Mouse (Mus musculus) embryonic fibroblast, embryonic 13.5 days (primary cell): ENCODE measurements around the gene Col26a1. TPM values are rescaled to one million over a fixed set of nuclear protein-coding genes. Genes with fewer than 3 reads are reported as not detected.
"Not testable (repeated sequence)": the region's sequence is repeated elsewhere in the genome, so short reads cannot be mapped to it uniquely, and the experiment has no call there.

Source experiments
- H3K27ac ChIP-seq: 2 replicates; pipeline ENCODE4 v1.5.1; 2012; ENCODE audit warnings: low read length, control low read depth, inconsistent platforms; ENCODE audit not compliant: insufficient read depth
- H3K4me1 ChIP-seq: 2 replicates; pipeline ENCODE4 v1.6.1; 2011; ENCODE audit warnings: low read length; ENCODE audit not compliant: control insufficient read depth, insufficient read depth
- H3K4me3 ChIP-seq: 2 replicates; pipeline ENCODE4 v1.5.1; 2011; ENCODE audit warnings: mild to moderate bottlenecking, control low read depth, low read length; ENCODE audit not compliant: insufficient read depth
- CTCF ChIP-seq: IDR thresholded peaks from 2 replicates; pipeline ENCODE4 v1.5.1; 2011; ENCODE audit warnings: mild to moderate bottlenecking, control low read depth, low read length, moderate library complexity, borderline replicate concordance; ENCODE audit not compliant: insufficient read depth
- POLR2A ChIP-seq: IDR thresholded peaks from 2 replicates; pipeline ENCODE4 v1.6.1; 2011; ENCODE audit warnings: low read depth, mild to moderate bottlenecking, control low read depth, low read length, moderate library complexity
- polyA plus RNA-seq: library from polyadenylated mRNA; stranded (reverse); fragments of >200 nt; gene quantifications from 2 replicates; pipeline ENCODE4 v1.2.4, GENCODE M21; 2011; ENCODE audit warnings: low read depth; ENCODE audit not compliant: missing spikeins, insufficient read length

Gene Col26a1
- polyA plus RNA-seq, 1 experiment: 4.4 TPM

GRCm38 (mm10) chr5:136760345-136760744 lies 122.7 kb downstream of the Col26a1 start:
- Histone ChIP-seq H3K4me3 (no peak overlapping the region), H3K27ac (no peak overlapping the region), H3K4me1 (no peaks in the 10 kb centered on the region)
- TF ChIP-seq CTCF: no peak
- TF ChIP-seq POLR2A: no peak

- H3K27ac ChIP-seq: no peak overlapping the region
- TF ChIP-seq POLR2A (no peak), CTCF (peak; percentile 41; the same call in 1 of the 2 replicates)
Observed at GRCm38 (mm10) chr5:136759781-136760180, 123.2 kb downstream of the Col26a1 start.

GRCm38 (mm10) chr5:136755696-136756095 lies 127.3 kb downstream of the Col26a1 start:
- TF ChIP-seq CTCF (peak; percentile 86), POLR2A (no peak)
- no peaks in the 10 kb centered on the region for H3K4me1 ChIP-seq
- no peak overlapping the region for H3K27ac ChIP-seq
- no peak overlapping the region for H3K4me3 ChIP-seq

More at GRCm38 (mm10) chr5:136759781-136760180, 123.2 kb downstream of the Col26a1 start:
- H3K4me3 ChIP-seq: no peak overlapping the region
- H3K4me1 ChIP-seq: no peaks in the 10 kb centered on the region

GRCm38 (mm10) chr5:136754053-136754591 lies 128.9 kb downstream of the Col26a1 start:
- Histone ChIP-seq H3K4me1 (no peaks in the 10 kb centered on the region), H3K4me3 (no peak overlapping the region), H3K27ac (no peak overlapping the region)
- no peak for TF ChIP-seq POLR2A

GRCm38 (mm10) chr5:136753176-136753575 lies 129.8 kb downstream of the Col26a1 start:
- not testable (repeated sequence) for H3K4me3 ChIP-seq, H3K27ac ChIP-seq, H3K4me1 ChIP-seq

- TF ChIP-seq CTCF: peak; percentile 7; the same call in 1 of the 2 replicates
- TF ChIP-seq POLR2A: no peak
- Histone ChIP-seq H3K4me1 (no peaks in the 10 kb centered on the region), H3K27ac (no peak overlapping the region), H3K4me3 (no peak overlapping the region)
Observed at GRCm38 (mm10) chr5:136752104-136752503, 130.9 kb downstream of the Col26a1 start.

- H3K4me3 ChIP-seq: no peak overlapping the region
- no peak for TF ChIP-seq POLR2A
- TF ChIP-seq CTCF: no peak
- no peaks in the 10 kb centered on the region for H3K4me1 ChIP-seq
- H3K27ac ChIP-seq: no peak overlapping the region
Observed at GRCm38 (mm10) chr5:136746596-136746995, 136.4 kb downstream of the Col26a1 start.

- Histone ChIP-seq H3K27ac (no peak overlapping the region), H3K4me1 (no peaks in the 10 kb centered on the region), H3K4me3 (no peak overlapping the region)
- no peak for TF ChIP-seq CTCF
- no peak for TF ChIP-seq POLR2A
Observed at GRCm38 (mm10) chr5:136738918-136739317, 144.1 kb downstream of the Col26a1 start.

GRCm38 (mm10) chr5:136726271-136726670 lies 156.7 kb downstream of the Col26a1 start:
- H3K4me1 ChIP-seq, H3K27ac ChIP-seq, H3K4me3 ChIP-seq: not testable (repeated sequence)

GRCm38 (mm10) chr5:136721596-136721995 lies 161.4 kb downstream of the Col26a1 start:
- Histone ChIP-seq H3K27ac (no peak overlapping the region), H3K4me3 (no peak overlapping the region), H3K4me1 (no peaks in the 10 kb centered on the region)
- TF ChIP-seq POLR2A: no peak

GRCm38 (mm10) chr5:136718656-136719055 lies 164.4 kb downstream of the Col26a1 start:
- H3K27ac ChIP-seq: no peak overlapping the region
- H3K4me3 ChIP-seq: no peak overlapping the region
- H3K4me1 ChIP-seq: no peaks in the 10 kb centered on the region
- TF ChIP-seq CTCF (no peak), POLR2A (no peak)
